Mouse (Mus musculus) E14TG2a.4 (cell line): ENCODE results near the gene Tma7.

Experiments used
- H3K27me3 ChIP-seq: 2 replicates; pipeline ENCODE4 v1.6.1; 2014; ENCODE audit warnings: low read length, control low read depth; ENCODE audit not compliant: insufficient read depth
- H3K36me3 ChIP-seq: 2 replicates; pipeline ENCODE4 v1.6.1; 2014; ENCODE audit warnings: low read length, control low read depth; ENCODE audit not compliant: insufficient read depth
- H3K4me1 ChIP-seq: replicated peaks from 2 replicates; pipeline ENCODE4 v1.6.1; 2014; ENCODE audit warnings: low read depth, low read length, control low read depth
- H3K4me3 ChIP-seq: replicated peaks from 2 replicates; pipeline ENCODE4 v1.5.1; 2014; ENCODE audit warnings: mild to moderate bottlenecking, low read length
- H3K9me3 ChIP-seq: 2 replicates; pipeline ENCODE4 v1.6.1; 2014; ENCODE audit warnings: low read length, control low read depth
- CTCF ChIP-seq: conservative IDR thresholded peaks from 2 replicates; pipeline ENCODE4 v1.5.1; 2014; ENCODE audit warnings: low read length
- NANOG ChIP-seq: IDR thresholded peaks from 2 replicates; pipeline ENCODE4 v1.6.1; 2014; ENCODE audit warnings: borderline replicate concordance, low read length, mixed read lengths
- POU5F1 ChIP-seq: IDR thresholded peaks from 2 replicates; pipeline ENCODE4 v1.6.1; 2014; ENCODE audit warnings: low read length, borderline replicate concordance

Tma7 gene

DNA sequence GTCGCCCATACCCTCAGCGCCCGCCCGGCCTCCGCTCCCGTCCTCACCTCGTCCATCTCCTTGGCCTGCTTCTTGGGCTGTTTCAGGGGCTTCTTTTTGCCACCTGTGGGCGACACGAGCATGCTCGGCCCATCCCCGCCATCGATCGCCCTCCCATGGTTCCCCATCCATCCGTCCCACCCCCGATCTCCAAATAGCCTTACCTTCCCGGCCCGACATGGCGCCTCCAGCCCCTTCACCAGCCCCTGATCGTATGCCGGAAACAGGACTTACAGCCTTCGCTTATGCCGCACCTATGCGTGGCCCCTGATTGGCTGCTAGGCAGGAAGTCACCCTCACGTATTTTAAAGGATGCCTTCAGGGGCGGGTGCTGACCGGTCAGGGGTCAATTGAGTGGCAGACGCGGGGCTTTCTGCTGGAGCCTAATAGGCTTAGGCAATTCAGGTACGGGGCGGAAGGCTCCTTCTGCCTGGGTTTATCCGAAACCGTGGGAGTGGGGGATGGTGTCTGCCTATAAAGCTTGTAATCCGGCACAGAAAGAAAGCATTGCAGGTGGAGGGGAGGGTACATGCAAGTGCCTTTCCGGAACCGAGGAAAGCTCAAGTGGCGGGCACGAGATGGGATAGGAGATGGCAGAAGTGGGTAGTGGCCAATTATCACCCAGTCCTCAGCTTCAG, at the start of gene Tma7, which contains the start of gene Ccdc51:
TSS of gene Tma7 (minus strand) at position 464 of the 677 bp plus-strand sequence.
TSS of gene Ccdc51 (plus strand) at position 370 of the 677 bp plus-strand sequence.
- peaks cover 30% of the 10 kb centered on the region for H3K36me3 ChIP-seq
- H3K9me3 ChIP-seq: no peaks in the 10 kb centered on the region
- TF ChIP-seq POU5F1 (no peak), NANOG (peak; percentile 53)
- H3K4me1 ChIP-seq: peaks cover 50% of the 10 kb centered on the region
- no peaks in the 10 kb centered on the region for H3K27me3 ChIP-seq
- H3K4me3 ChIP-seq: peak within 1 kb of the TSS; percentile 89

- Histone ChIP-seq H3K4me1 (no peaks in the 10 kb centered on the region), H3K27me3 (no peaks in the 10 kb centered on the region), H3K4me3 (no peak overlapping the region), H3K9me3 (peaks cover 13% of the 10 kb centered on the region), H3K36me3 (no peaks in the 10 kb centered on the region)
- TF ChIP-seq NANOG (no peak), POU5F1 (no peak), CTCF (no peak)
Observed at GRCm38 (mm10) chr9:109130076-109130475, 47.7 kb upstream of the Tma7 start.

- Histone ChIP-seq H3K4me1 (no peaks in the 10 kb centered on the region), H3K9me3 (peaks cover 13% of the 10 kb centered on the region), H3K27me3 (no peaks in the 10 kb centered on the region), H3K36me3 (no peaks in the 10 kb centered on the region), H3K4me3 (no peak overlapping the region)
- TF ChIP-seq NANOG (no peak), CTCF (peak; percentile 73)
Observed at GRCm38 (mm10) chr9:109128211-109128610, 45.8 kb upstream of the Tma7 start.

DNA sequence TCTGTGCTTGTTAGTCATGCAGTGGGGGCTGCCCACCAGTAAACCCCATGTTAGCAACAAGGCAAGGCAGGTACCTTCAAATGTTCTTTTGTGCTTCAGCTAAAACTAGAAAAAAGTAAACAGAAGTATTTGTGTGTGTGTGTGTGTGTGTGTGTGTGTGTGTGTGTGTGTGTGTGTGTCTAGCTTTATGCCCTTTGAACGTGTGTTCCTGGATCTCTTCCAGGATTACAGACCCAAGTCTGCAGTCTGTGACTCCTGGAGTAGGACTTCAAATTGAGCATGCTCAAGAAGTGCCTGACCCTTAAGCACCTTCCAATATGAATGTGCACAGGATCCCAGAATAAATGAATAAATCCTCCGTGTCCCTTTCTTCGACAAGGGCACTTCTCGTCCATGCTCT, 44.7 kb upstream of the Tma7 start:
- no peaks in the 10 kb centered on the region for H3K36me3 ChIP-seq
- no peaks in the 10 kb centered on the region for H3K27me3 ChIP-seq
- no peak overlapping the region for H3K4me3 ChIP-seq
- no peaks in the 10 kb centered on the region for H3K4me1 ChIP-seq
- TF ChIP-seq CTCF (no peak), POU5F1 (no peak), NANOG (no peak)
- H3K9me3 ChIP-seq: peaks cover 13% of the 10 kb centered on the region

GRCm38 (mm10) chr9:109125481-109125880, 43.1 kb upstream of the Tma7 start:
- no peak overlapping the region for H3K4me3 ChIP-seq
- TF ChIP-seq CTCF (no peak), POU5F1 (no peak), NANOG (no peak)
- peaks cover 9% of the 10 kb centered on the region for H3K9me3 ChIP-seq
- H3K27me3 ChIP-seq: no peaks in the 10 kb centered on the region
- H3K36me3 ChIP-seq: no peaks in the 10 kb centered on the region
- H3K4me1 ChIP-seq: peaks cover 8% of the 10 kb centered on the region; the same call in 1 of the 2 replicates

GRCm38 (mm10) chr9:109125043-109125442, 42.7 kb upstream of the Tma7 start:
- Histone ChIP-seq H3K36me3 (no peaks in the 10 kb centered on the region), H3K4me1 (peaks cover 8% of the 10 kb centered on the region; the same call in 1 of the 2 replicates), H3K9me3 (peaks cover 7% of the 10 kb centered on the region), H3K27me3 (no peaks in the 10 kb centered on the region), H3K4me3 (no peak overlapping the region)
- no peak for TF ChIP-seq CTCF

DNA sequence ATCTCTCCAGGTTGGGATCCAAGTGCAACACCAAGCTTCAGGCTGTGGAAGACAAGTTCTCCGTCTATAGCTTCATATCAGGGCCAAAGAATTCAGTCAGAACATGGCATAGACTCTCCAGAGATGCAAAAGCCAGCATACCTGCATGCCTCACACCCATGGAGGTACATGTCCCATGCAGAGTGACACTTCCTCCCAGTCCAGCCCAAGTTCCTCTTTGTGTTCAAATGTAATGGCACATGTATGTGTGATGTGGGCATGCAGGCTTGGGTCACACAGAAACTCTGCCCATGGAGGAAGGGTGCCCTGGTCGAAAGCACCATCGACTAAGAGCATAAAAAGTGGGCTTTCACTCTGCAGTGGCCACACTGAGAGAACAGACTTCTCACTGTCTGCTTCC, 41.8 kb upstream of the Tma7 start:
- no peak overlapping the region for H3K4me3 ChIP-seq
- TF ChIP-seq CTCF (no peak), POU5F1 (no peak), NANOG (no peak)

DNA sequence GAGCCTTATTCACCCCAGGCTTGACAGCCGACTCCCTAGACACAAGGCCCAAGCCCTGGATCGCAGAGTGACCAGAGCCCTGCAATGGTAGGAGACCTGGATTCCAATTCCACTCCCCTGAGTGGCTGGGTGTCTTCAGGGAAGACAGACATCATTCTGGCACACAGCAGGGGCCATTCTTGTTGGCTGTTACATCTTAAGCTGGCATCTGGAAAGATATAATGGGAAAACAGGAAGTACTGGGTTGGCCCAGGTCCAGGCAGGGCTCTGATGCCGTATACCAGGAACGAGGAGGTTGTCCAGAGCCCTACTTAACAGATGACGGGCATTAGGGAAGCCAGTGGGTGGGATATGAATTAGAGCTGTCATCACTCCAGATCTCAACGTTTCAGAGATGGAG, 40.9 kb upstream of the Tma7 start:
- Histone ChIP-seq H3K4me3 (no peak overlapping the region), H3K27me3 (no peaks in the 10 kb centered on the region), H3K9me3 (no peaks in the 10 kb centered on the region), H3K4me1 (peaks cover 25% of the 10 kb centered on the region), H3K36me3 (peaks cover 12% of the 10 kb centered on the region)
- TF ChIP-seq CTCF (no peak), POU5F1 (no peak), NANOG (no peak)

More for the DNA sequence above, 41.8 kb upstream of the Tma7 start:
- H3K4me1 ChIP-seq: peaks cover 17% of the 10 kb centered on the region
- no peaks in the 10 kb centered on the region for H3K9me3 ChIP-seq
- no peaks in the 10 kb centered on the region for H3K27me3 ChIP-seq
- H3K36me3 ChIP-seq: peaks cover 3% of the 10 kb centered on the region

GRCm38 (mm10) chr9:109122553-109123085, 40.2 kb upstream of the Tma7 start:
- H3K4me3 ChIP-seq: no peak overlapping the region
- H3K27me3 ChIP-seq: no peaks in the 10 kb centered on the region
- peaks cover 19% of the 10 kb centered on the region for H3K36me3 ChIP-seq
- TF ChIP-seq CTCF: peak; percentile 60
- TF ChIP-seq POU5F1: no peak
- TF ChIP-seq NANOG: no peak
- H3K9me3 ChIP-seq: no peaks in the 10 kb centered on the region
- H3K4me1 ChIP-seq: peaks cover 30% of the 10 kb centered on the region
